Mouse (Mus musculus) midbrain, embryonic 10.5 days (tissue): ENCODE measurements around the gene Dmrtc2. TPM values are rescaled to one million over a fixed set of nuclear protein-coding genes. Genes with fewer than 3 reads are reported as not detected.
"Not testable (repeated sequence)": the region's sequence is repeated elsewhere in the genome, so short reads cannot be mapped to it uniquely, and the experiment has no call there.

ENCODE experiments used
- DNase-seq: peaks from one replicate; pipeline ENCODE4 v3.0.0-alpha.2; 2017; ENCODE audit warnings: low spot score
- H3K27ac ChIP-seq: fragments of 300-500 bp; sonication (generic); replicated peaks from 2 replicates; pipeline ENCODE4 v1.5.1; 2016; ENCODE audit warnings: mild to moderate bottlenecking
- H3K27me3 ChIP-seq: fragments of 300-500 bp; sonication (generic); 2 replicates; pipeline ENCODE4 v1.6.1; 2016; ENCODE audit warnings: low read depth, mild to moderate bottlenecking; ENCODE audit not compliant: poor library complexity, severe bottlenecking
- H3K36me3 ChIP-seq: fragments of 300-500 bp; sonication (generic); 2 replicates; pipeline ENCODE4 v1.6.1; 2016; ENCODE audit warnings: mild to moderate bottlenecking, moderate library complexity
- H3K4me1 ChIP-seq: fragments of 300-500 bp; sonication (generic); 2 replicates; pipeline ENCODE4 v1.6.1; 2016
- H3K4me3 ChIP-seq: fragments of 300-500 bp; sonication (generic); 2 replicates; pipeline ENCODE4 v1.5.1; 2016; ENCODE audit warnings: mild to moderate bottlenecking, moderate library complexity
- H3K9me3 ChIP-seq: fragments of 300-500 bp; sonication (generic); replicated peaks from 2 replicates; pipeline ENCODE4 v1.6.1; 2016; ENCODE audit warnings: mild to moderate bottlenecking
- WGBS: fragments of 180-500 bp; shearing (Covaris S2); methylation state at CpG from one replicate; pipeline ENCODE4 v1.1.7; 2016; 5-methylcytosine and 5-hydroxymethylcytosine counted together
- polyA plus RNA-seq: library from polyadenylated mRNA; unstranded; fragments of >200 nt; fragmentation: Nextera tagmentation; extraction: Ambion mirVana; gene quantifications from 2 replicates; pipeline ENCODE4 v1.2.1, GENCODE M21; 2016

Dmrtc2 gene
- polyA plus RNA-seq, result 0.14 TPM in 1 of 2 replicates, not detected in the other

DNA sequence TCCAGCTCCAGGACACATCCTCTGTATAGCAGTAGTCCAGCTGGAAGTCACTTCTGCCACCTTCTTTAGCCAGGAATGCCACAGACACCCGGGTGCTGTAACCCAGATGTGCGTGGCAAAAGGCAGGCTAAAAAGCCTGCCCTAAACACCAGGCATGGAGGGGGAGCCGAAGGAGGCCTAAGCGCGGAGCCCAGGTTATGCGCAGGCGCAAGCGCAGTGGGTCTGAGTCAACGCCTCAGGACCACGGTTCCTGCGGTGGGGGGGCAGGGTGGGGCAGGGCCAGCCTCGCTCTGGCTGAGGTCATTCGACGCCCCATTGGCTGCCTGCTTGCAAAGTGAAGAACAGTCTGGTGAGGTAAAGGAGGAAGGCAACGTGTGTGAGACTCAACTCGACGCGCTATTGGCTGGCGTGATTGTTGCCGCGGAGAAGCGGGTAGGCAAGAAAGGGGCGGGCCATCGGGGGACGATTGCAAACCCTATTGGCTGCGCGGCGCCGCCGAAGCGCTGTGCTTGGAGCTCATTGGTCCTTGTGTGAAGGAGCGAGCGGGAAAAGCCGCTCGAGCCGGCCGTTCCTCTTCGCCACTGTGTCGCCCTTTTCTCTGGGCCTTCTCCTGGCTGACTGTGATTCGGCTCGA, at the start of gene Dmrtc2, which contains the start of gene Lypd4:
Gene Dmrtc2 (plus strand): TSS at position 526 of the 634 bp plus-strand sequence.
Gene Lypd4 (minus strand): TSS at position 410 of the 634 bp plus-strand sequence.
- WGBS, result 49% methylated on average over 39 of the region's 41 CpGs
- H3K36me3 ChIP-seq, result no peaks in the 10 kb centered on the region
- 0 out of 2 replicates have a peak, but pooled peaks cover 6% of the 10 kb centered on the region for H3K9me3 ChIP-seq
- peak; percentile 33 for DNase-seq
- H3K27ac ChIP-seq, result no peak within 1 kb of the TSS
- 0 out of 2 replicates have a peak within 1 kb of the TSS, but pooled peaks have one; percentile 5 for H3K4me3 ChIP-seq
- 0 out of 2 replicates have a peak, but pooled peaks cover 7% of the 10 kb centered on the region for H3K4me1 ChIP-seq
- H3K27me3 ChIP-seq, result peaks cover 20% of the 10 kb centered on the region

DNA sequence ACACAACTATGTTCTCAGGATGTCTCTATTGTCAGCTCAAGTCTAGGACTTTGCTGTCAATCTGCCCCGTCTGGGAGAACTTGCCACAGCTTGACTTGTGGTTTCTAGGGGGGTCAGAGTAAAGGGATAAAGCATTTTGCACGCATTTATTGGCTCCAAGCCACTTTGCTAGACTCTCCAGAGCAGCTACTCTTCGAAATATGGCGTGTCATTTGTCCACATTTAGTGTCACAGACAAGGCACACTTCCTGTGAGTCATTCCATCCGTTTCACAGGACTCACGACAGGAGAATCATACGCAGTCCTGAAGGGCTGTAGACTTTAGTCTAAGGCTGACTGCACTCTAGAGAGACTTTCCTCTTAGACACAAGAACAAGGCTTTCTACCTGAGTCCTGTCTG, 45.4 kb upstream of the Dmrtc2 start:
- no peak overlapping the region for H3K4me3 ChIP-seq
- no peak overlapping the region for H3K27ac ChIP-seq
- DNase-seq, result no peak
- no peaks in the 10 kb centered on the region for H3K36me3 ChIP-seq
- no peaks in the 10 kb centered on the region for H3K27me3 ChIP-seq
- 81% methylated on average over 7 of the region's 7 CpGs for WGBS
- H3K4me1 ChIP-seq, result no peaks in the 10 kb centered on the region
- no peaks in the 10 kb centered on the region for H3K9me3 ChIP-seq

DNA sequence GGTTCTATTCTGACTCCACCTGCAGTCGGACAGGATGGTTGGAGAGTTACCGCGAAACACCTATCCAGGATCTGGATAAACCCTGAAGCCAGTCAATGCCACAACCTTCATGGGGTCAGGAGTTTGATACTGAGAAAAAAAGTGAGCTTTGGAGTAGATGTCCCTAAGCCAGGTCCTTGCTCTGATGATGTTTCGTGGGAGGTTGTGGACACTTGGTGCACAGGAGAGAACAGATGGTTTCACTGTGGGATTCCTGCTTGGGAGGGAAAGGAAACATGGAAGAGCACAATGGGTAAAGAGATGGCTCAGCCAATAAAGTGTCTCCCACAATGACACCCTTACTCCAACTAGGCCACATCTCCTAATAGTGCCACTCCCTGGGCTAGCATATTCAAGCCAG, 42.7 kb upstream of the Dmrtc2 start:
- H3K27me3 ChIP-seq, result no peaks in the 10 kb centered on the region
- H3K27ac ChIP-seq, result no peak overlapping the region
- H3K36me3 ChIP-seq, result no peaks in the 10 kb centered on the region
- no peak for DNase-seq
- no peaks in the 10 kb centered on the region for H3K9me3 ChIP-seq
- no peak overlapping the region for H3K4me3 ChIP-seq
- WGBS, result 88% methylated on average over 4 of the region's 4 CpGs
- H3K4me1 ChIP-seq, result no peaks in the 10 kb centered on the region

DNA sequence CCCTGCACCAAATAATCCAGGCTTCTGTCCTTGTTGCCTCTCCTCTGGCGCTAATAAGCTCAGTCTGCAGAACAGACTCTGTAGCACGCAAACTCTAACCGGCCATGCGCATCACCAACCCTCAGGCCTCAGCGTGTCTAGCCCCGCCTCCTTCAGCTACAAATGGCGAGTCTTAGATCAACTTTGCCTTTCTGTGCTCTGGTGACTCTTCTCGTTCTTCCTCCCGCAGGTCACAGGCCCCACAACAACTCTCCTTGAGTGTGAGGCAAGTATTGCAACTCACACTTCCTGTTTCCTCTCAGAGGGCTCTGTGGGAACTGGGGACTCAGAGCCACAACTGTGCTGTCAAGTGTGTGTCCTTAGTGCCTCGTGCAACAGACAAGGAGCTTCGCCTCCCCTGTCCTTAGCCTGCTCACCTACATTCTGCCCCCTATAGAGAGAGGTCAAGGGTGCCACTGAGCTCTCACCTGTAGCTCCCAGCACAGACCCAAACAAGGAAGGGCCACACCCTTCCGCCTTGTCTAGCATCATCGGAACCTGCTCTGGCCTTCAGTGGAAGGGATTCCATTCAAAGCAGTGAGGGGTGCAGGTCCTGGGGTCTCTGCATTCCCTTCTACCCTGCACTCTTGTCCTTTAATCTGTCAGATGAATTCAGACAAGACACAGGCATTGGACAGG, 31.0 kb upstream of the Dmrtc2 start:
- not testable (repeated sequence) for H3K4me3 ChIP-seq, H3K36me3 ChIP-seq, H3K27me3 ChIP-seq, H3K27ac ChIP-seq, H3K9me3 ChIP-seq, H3K4me1 ChIP-seq, DNase-seq
- 67% methylated on average over 12 of the region's 13 CpGs for WGBS

DNA sequence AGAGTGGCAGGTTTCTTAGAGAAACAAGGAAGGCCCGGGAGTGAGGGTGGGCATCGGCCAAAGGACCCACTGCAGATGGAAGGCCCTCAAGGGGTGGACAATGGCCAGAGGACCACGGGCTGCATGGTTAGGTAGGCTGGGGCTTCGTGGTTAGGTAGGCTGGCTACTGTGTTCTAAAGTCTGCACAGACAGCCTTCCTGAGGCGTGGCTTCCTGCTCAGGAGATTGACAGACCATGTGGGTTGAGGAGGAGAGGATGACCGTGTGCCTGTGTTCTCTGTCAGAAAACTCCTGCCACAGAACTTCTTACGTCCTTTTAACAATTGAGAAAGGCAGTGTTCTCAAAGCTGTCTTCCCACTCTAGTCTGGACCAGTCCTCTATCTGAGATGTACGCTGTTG, 30.4 kb upstream of the Dmrtc2 start:
- WGBS, result 80% methylated on average over 8 of the region's 8 CpGs
- no peak overlapping the region for H3K27ac ChIP-seq
- DNase-seq, result no peak
- no peak overlapping the region for H3K4me3 ChIP-seq
- no peaks in the 10 kb centered on the region for H3K36me3 ChIP-seq
- H3K9me3 ChIP-seq, result no peaks in the 10 kb centered on the region
- no peaks in the 10 kb centered on the region; the same call in 1 of the 2 replicates for H3K4me1 ChIP-seq
- no peaks in the 10 kb centered on the region for H3K27me3 ChIP-seq

DNA sequence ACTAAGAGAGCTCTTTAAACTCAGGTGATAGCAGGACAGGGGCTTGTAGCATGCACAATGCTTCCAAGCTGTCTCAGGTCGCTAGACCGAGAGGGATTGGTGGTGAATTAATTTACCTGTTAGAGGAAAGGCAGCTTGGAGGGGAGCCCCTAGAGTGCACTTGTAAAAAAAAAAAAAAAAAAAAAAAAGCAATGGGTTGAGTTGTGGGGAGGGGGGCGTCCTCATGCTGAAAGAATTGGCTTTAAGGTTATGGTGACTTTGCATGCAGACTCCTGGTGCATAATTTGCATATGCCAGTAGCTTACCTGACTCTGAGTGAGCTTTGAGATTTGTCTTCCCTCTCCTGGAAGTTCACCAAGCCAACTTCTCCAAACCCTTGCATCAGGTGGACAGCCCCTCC, 29.5 kb upstream of the Dmrtc2 start:
- WGBS, result 57% methylated on average over 3 of the region's 3 CpGs
- H3K9me3 ChIP-seq, result no peaks in the 10 kb centered on the region
- no peaks in the 10 kb centered on the region for H3K27me3 ChIP-seq
- H3K27ac ChIP-seq, result no peak overlapping the region
- no peak for DNase-seq
- H3K4me1 ChIP-seq, result no peaks in the 10 kb centered on the region; the same call in 1 of the 2 replicates
- no peaks in the 10 kb centered on the region for H3K36me3 ChIP-seq
- no peak overlapping the region for H3K4me3 ChIP-seq

DNA sequence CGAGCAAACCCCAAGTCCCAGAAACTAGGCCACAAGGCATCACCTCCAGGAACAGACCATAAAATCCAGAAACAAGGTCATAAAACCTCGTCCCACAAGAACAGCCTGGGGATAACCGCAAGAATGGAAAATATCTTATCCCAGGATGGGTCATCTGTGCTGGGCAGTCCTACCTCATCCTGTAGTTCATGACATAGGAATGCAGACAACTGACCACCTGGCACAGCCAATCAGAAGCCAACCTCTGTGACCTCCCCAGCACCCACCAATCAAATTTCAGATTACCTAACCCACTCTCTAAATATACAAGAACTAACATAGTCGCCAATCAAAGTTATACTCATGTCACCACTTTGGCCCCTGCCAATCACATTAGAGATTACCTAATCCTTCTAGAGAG, 28.8 kb upstream of the Dmrtc2 start:
- 82% methylated on average over 4 of the region's 4 CpGs for WGBS
- no peak for DNase-seq
- Histone ChIP-seq H3K4me1 (peaks cover 7% of the 10 kb centered on the region), H3K9me3 (no peaks in the 10 kb centered on the region), H3K36me3 (no peaks in the 10 kb centered on the region), H3K27me3 (no peaks in the 10 kb centered on the region), H3K4me3 (no peak overlapping the region), H3K27ac (no peak overlapping the region)

DNA sequence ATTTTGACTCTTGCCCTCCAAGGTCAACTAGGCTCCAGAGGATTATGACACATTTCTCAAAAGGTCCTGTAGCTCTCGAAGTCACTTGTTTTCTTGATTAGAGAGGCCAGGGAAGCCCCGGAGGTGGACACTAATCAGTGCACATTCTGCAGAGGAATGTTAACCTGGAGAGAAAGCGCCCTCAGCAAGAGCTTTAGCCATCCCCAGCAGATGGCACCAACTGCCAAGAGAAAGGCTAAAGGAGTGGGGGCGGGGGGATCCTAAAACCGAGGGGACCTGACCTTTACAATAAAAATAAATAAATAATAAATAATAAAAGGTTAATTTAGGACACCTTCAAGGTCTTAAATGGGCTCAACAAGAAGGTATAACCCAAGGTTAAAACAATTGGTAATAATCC, 25.7 kb upstream of the Dmrtc2 start:
- Histone ChIP-seq H3K9me3 (no peaks in the 10 kb centered on the region), H3K36me3 (no peaks in the 10 kb centered on the region), H3K4me3 (no peak overlapping the region), H3K27me3 (no peaks in the 10 kb centered on the region), H3K27ac (no peak overlapping the region), H3K4me1 (peaks cover 14% of the 10 kb centered on the region)
- no peak for DNase-seq
- 47% methylated on average over 5 of the region's 5 CpGs for WGBS

DNA sequence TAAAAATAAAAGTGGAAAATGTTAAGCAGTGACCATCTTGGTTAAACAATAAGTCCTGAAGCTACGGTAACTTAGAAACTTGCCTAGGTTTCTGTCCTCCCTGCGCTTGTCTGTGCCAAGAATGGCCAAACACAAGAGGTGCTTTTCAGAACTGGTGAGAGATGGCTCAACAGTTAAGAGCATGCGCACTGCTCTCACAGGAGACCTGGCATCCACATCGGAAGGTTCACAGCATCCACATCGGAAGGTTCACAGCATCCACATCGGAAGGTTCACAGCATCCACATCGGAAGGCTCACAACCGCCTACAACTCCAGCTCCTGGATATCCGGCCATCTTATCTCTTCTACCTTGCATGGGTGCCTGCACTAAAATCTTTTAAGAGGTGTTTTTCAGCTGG, 24.7 kb upstream of the Dmrtc2 start:
- WGBS, result 85% methylated on average over 9 of the region's 9 CpGs
- H3K27ac ChIP-seq, result no peak overlapping the region

DNA sequence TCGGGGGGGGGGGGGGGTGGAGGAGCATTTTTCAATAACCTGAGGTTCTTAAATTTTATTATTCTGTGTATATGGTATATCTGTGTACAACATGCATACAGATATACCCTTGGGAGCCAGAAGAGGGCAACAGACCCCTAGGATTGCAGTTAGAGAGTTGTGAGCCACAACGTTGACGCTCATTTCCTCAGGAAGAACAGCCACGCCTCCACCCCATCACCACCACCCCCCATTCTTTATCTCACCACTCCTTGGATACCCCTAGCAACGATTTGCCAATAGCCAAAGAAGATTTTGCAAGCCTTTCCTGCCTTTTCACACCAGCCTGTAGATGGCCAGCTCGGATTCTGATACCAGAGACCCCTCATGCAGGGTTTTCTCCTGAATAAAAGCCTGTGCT, 24.1 kb upstream of the Dmrtc2 start:
- DNase-seq, result peak; percentile 67
- Histone ChIP-seq H3K9me3 (no peaks in the 10 kb centered on the region), H3K4me3 (no peak overlapping the region), H3K27me3 (no peaks in the 10 kb centered on the region), H3K27ac (no peak overlapping the region), H3K36me3 (no peaks in the 10 kb centered on the region), H3K4me1 (peaks cover 18% of the 10 kb centered on the region)
- 5% methylated on average over 6 of the region's 6 CpGs for WGBS

More for the DNA sequence above, 24.7 kb upstream of the Dmrtc2 start:
- Histone ChIP-seq H3K36me3 (no peaks in the 10 kb centered on the region), H3K4me3 (no peak overlapping the region), H3K9me3 (no peaks in the 10 kb centered on the region), H3K27me3 (no peaks in the 10 kb centered on the region), H3K4me1 (peaks cover 15% of the 10 kb centered on the region)
- no peak for DNase-seq

DNA sequence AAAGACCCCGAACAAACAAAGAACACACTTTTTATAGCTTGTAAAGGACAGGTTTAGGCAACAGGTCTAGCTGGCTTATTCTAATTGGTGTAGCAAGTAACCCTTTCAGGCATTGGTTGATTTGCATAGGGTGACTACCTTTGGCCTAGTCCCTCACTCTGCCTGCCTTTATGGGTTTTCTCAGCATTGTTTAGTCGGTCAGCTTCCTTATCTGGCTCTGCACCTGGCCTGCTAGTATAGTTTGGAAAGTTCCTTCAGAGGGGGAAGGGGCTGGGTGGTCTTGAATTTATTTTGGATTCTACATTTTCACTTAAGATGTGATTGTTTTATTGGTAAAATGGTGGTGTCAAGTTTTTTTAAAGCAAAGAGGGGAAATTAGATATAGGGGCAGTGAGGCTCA, 23.3 kb upstream of the Dmrtc2 start:
- DNase-seq, H3K4me3 ChIP-seq, H3K27me3 ChIP-seq, H3K9me3 ChIP-seq, H3K36me3 ChIP-seq, H3K27ac ChIP-seq: not testable (repeated sequence)
- H3K4me1 ChIP-seq, result peaks cover 22% of the 10 kb centered on the region
- 46% methylated on average over 2 of the region's 2 CpGs for WGBS

DNA sequence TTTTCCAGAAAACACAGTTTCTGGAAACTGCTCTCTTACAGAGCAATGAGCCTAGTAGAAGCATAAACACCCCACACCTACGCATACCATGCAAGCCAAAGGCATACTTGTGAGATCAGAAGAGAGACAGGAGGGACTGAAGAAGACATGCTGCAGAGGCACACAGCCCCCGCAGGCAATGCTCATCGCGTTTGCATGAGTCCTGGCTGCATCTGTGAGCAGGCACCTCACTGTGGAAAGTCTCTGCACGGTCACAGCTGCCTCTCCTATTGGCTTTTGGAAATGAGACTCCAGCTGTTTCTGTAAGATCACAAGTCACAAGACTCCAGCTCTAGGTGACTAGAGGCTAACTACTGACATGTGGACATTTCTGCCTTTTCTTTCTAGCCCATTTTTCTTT, 19.7 kb upstream of the Dmrtc2 start:
- 0 out of 2 replicates have a peak overlapping the region, but pooled peaks have one; percentile 17 for H3K27ac ChIP-seq
- H3K27me3 ChIP-seq, result no peaks in the 10 kb centered on the region
- DNase-seq, result no peak
- no peak overlapping the region for H3K4me3 ChIP-seq
- H3K9me3 ChIP-seq, result no peaks in the 10 kb centered on the region
- no peaks in the 10 kb centered on the region for H3K36me3 ChIP-seq
- peaks cover 28% of the 10 kb centered on the region for H3K4me1 ChIP-seq
- WGBS, result 35% methylated on average over 5 of the region's 5 CpGs

DNA sequence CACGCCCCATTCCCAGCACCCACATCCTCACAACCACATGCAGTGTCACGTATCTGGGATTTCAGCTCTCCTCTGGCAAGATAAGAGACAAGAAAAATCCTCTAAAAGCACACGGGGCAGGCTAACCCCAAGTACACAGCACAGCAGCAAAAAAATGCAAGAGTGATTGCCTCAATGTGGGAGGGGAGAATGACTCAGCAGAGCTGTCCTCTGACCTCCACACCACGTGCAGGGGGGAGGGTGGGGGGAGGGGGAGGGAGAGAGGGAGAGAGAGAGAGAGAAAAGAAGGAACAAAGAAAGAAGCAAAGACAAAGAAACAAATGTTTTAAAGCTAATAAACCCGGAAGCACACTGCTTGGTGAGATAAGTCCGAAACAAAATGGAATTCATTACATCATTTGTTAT, 19.0 kb upstream of the Dmrtc2 start:
- peaks cover 22% of the 10 kb centered on the region for H3K4me1 ChIP-seq
- H3K9me3 ChIP-seq, result no peaks in the 10 kb centered on the region
- no peaks in the 10 kb centered on the region for H3K27me3 ChIP-seq
- no peak overlapping the region for H3K4me3 ChIP-seq
- 42% methylated on average over 6 of the region's 6 CpGs for WGBS
- H3K36me3 ChIP-seq, result no peaks in the 10 kb centered on the region
- DNase-seq, result peak; percentile 52
- peak overlapping the region; percentile 67 for H3K27ac ChIP-seq
